Mouse (Mus musculus): ENCODE measurements around the gene Ankrd24. TPM values are rescaled to one million over a fixed set of nuclear protein-coding genes. Genes with fewer than 3 reads are reported as not detected.

Ankrd24 gene
- 1 to 10 TPM; 2.9 to 4.5 TPM for total RNA-seq (2023)

DNA sequence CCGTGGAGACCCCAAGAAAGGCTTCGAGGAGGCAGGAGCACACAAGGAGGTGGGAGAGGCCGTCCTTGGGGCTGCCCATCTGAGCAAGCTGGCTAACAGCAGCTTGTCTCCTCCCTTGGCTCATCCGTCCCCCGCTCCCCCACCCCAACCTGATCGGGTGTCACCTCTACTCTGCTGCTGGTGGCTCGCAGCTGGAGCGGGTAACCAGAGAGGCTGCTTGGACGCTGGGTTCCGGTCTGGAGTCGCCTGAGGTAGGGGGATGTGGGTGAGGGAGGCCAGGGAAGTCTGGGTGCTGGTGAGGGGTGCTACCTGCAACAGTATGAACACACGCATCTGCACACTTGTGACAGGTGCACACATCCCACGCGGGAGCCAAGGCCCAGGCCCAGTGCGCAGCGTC lies at the start of gene Ankrd24:
Ankrd24 (plus strand) TSS at position 151 of the 400 bp plus-strand sequence.

DNA sequence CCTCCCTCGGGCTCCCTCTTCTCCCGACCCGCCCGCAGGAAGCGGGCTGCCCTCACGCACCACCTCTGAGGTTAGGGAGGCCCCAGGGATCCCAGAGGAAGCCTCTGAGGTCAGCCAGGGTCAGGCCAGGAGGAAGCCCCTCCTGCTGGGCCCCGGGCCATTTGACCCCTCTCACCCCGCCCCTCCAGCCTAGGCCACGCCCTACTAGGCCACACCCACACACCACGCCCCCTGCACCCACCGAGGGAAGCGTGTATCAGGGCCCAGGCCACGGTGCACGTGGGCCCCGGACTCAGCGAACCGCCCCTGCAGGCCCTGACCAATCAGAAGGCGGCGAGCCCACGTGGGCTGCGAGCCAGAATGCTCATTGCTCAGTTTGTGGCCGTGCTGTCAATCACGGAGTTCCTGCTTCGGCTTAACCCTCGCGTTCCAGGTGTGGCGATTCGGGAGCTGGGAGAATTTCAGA lies 27.6 kb upstream of the Ankrd24 start, which contains the start of gene Tle6:
Tle6 (minus strand) TSS at position 336 of the 466 bp plus-strand sequence.

DNA sequence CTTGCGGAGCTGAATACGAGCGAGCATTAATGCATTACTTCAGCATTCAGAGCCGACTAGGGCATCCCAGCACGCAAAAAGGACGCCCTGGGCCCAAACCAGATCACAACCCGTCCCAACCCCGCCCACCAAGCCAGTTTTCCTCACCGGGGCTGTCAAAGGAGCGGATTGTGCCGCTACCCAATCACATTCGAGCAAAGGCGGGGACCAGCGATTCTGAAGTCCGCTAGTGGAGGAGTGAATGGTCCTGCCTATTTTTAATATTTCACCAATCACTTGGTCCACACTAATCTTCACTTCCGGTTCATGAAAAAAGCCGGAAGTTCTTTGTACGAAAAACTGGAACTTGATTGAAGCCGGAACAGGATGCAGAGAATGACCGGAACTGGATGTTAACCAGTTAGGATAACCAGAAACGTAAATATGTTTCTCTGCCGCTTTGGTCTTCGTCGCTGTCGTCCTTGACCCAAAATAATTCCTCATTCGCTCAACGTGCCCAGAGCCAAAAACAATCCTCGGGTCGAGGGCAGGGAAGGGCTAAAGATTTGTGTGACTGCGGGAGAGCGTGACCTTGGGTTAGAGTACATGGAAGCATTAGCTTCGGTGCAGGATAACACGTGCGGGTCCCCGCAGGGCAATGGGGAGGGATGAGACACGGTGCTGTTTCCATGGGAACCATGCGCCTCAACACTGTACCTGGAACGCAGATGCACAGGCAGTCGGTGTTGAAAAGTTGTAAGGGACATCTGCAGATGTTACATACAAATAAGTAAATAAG lies 22.2 kb upstream of the Ankrd24 start, which contains the start of gene BC025920:
BC025920 (plus strand) TSS at position 297 of the 778 bp plus-strand sequence.

GRCm38 (mm10) chr10:81626994-81627835 lies 1.1 kb upstream of the Ankrd24 start, which contains the start of gene Sirt6:
Gene Sirt6, minus strand, starts transcription at chr10:81627797.

GRCm38 (mm10) chr10:81648803-81649775 lies 20.7 kb downstream of the Ankrd24 start, which contains the start of gene Gm10778:
Gene Gm10778, plus strand, starts transcription at chr10:81649059.

Other genes starting within 250 kb of the Ankrd24 start
- 10 to 100 TPM; 31.3 to 35.2 TPM for gene Dohh, start 244.1 kb upstream of the Ankrd24 start, total RNA-seq (2023)
- gene Gm48551, start 244.1 kb upstream of the Ankrd24 start, total RNA-seq (2023) = 1 to 10 TPM in 1 of 2 experiments, under 1 TPM in 1; 0.97 to 1.3 TPM
- 1 to 10 TPM; 2.3 to 3.7 TPM for gene Gm48552, start 239.5 kb upstream of the Ankrd24 start, total RNA-seq (2023)
- gene Smim24, start 235.5 kb upstream of the Ankrd24 start, total RNA-seq (2023) = 10 to 100 TPM; 11.9 to 12.5 TPM
- 10 to 100 TPM; 71.7 to 75.6 TPM for gene Nfic, start 172.9 kb upstream of the Ankrd24 start, total RNA-seq (2023)
- gene Celf5, start 145.8 kb upstream of the Ankrd24 start, total RNA-seq (2023) = not detected
- 100 to 1,000 TPM; 108 to 128 TPM for gene Ncln, start 132.1 kb upstream of the Ankrd24 start, total RNA-seq (2023)
- gene S1pr4, start 128.4 kb upstream of the Ankrd24 start, total RNA-seq (2023) = 10 to 100 TPM; 13.4 to 15.1 TPM
- gene Gna15, start 104.3 kb upstream of the Ankrd24 start, total RNA-seq (2023) = 10 to 100 TPM; 20.9 to 21.4 TPM
- gene Gna11, start 83.3 kb upstream of the Ankrd24 start, total RNA-seq (2023) = 10 to 100 TPM; 12.5 to 13.8 TPM
- gene Aes, start 69.1 kb upstream of the Ankrd24 start, total RNA-seq (2023) = 100 to 1,000 TPM; 239 to 246 TPM
- gene Tle2, start 54.0 kb upstream of the Ankrd24 start, total RNA-seq (2023) = 1 to 10 TPM; 3.4 to 4.2 TPM
- gene Tle6, start 27.5 kb upstream of the Ankrd24 start, total RNA-seq (2023) = 1 to 10 TPM; 1.2 to 3.4 TPM
- 1 to 10 TPM in 1 of 2 experiments, under 1 TPM in 1; 0.85 to 1.0 TPM for gene BC025920, start 22.3 kb upstream of the Ankrd24 start, total RNA-seq (2023)
- 10 to 100 TPM; 13.4 to 14.7 TPM for gene Sirt6, start 743 bp upstream of the Ankrd24 start, total RNA-seq (2023)
- gene Gm10778, start 20.5 kb downstream of the Ankrd24 start, total RNA-seq (2023) = 1 to 10 TPM; 1.1 TPM
- 1 to 10 TPM; 2.3 to 4.6 TPM for gene Zfp433, start 76.3 kb downstream of the Ankrd24 start, total RNA-seq (2023)
- 1 to 10 TPM; 1.2 to 1.7 TPM for gene Gm3055, start 142.6 kb downstream of the Ankrd24 start, total RNA-seq (2023)
- gene Gm4767, start 183.6 kb downstream of the Ankrd24 start, total RNA-seq (2023) = 1 to 10 TPM in 1 of 2 experiments, under 1 TPM in 1; 0.73 to 1.5 TPM
- gene Gm32687, start 235.4 kb downstream of the Ankrd24 start, total RNA-seq (2023) = 1 to 10 TPM; 1.7 to 2.1 TPM